Mouse (Mus musculus) embryonic fibroblast, embryonic 13.5 days (primary cell): ENCODE data around the gene Ptprd.

Experiments used
- CTCF ChIP-seq: IDR thresholded peaks from 2 replicates; pipeline ENCODE4 v1.5.1; 2011; ENCODE audit warnings: mild to moderate bottlenecking, control low read depth, low read length, moderate library complexity, borderline replicate concordance; ENCODE audit not compliant: insufficient read depth
- POLR2A ChIP-seq: IDR thresholded peaks from 2 replicates; pipeline ENCODE4 v1.6.1; 2011; ENCODE audit warnings: low read depth, mild to moderate bottlenecking, control low read depth, low read length, moderate library complexity

DNA sequence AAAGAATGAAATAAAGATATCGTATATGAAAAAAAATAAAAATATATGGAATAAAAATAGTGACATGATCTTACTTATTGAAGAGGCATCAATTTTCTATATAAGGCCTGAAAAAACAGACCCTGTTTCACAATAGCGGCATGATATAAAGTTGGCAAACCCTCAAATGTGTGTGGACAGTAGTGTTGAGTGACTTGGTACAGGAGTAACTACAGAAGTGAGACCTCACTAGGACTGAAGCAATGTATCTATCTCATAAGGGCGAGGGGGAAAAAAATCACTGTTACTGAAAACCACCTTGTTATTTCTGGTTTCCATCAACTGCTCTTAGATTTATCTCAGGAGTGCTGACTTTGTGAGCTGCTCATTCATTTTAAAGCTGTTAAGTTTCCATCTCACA, 2204.5 kb downstream of the Ptprd start:
- TF ChIP-seq POLR2A (no peak), CTCF (no peak)
